Mouse (Mus musculus): ENCODE measurements around the gene Ftcd.

The Ftcd gene

DNA sequence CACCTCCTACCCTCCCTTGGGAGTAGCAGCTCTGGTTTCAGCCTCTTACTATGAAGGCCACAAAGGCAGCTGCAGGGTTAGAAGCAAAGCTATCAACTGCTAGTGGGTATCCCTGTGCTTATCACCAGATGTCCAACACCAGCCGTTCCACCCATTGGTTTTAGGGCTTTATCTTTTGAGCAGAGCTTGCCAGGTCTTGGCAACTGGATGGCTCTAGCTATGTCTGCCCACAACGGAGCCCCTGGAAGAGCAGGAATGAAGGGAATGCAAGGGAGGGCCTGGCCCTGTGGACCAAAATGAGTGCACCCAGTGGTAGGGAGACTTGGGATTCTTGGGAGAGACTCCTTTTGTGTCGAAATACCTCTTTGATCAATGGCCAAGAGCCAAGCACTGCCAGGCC, 27.2 kb downstream of the Ftcd start:
- no peak for DNase-seq (ENCODE audit: extremely low spot score, low spot score)

DNA sequence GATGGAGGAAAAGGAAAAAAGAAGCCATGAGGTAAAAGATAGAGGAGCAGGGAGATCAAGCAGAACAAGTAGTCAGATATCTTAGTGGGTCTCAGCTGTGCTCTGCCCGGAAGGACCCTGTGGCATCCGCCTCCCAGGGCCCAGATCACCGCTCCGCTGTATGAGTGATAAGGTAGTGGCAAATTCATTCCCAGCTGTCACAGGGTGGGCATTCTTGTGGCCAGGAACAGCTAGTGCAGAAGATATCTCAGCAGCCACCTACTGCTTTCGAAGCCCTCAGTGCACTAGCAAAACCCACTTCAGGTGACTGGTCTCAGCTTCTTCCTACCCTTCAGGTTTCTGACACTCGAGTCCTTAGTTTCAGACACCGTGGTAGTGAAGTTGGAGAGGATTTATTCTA, 37.0 kb downstream of the Ftcd start:
- DNase-seq (ENCODE audit: extremely low spot score, low spot score) = no peak

DNA sequence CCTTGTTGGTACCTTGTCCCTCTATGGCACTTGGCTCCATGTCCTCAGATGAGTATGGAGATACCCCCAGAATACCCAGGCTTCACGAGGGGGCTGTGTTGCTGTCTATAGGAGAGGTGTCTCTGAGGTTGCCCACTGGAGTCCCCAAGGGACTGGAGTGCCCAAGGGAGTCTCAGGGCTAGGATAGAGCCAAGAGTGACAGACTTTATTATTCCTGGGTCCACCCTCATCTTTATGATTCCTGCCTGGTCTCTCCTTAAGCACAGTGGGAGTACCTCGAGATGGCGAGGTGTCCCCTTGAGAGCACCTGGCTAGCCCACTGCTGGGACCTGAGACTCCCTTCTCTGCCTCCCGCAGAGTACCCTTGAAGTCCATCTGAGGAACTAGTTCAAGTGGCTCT, 47.0 kb downstream of the Ftcd start:
- DNase-seq (ENCODE audit: extremely low spot score, low spot score) = no peak

DNA sequence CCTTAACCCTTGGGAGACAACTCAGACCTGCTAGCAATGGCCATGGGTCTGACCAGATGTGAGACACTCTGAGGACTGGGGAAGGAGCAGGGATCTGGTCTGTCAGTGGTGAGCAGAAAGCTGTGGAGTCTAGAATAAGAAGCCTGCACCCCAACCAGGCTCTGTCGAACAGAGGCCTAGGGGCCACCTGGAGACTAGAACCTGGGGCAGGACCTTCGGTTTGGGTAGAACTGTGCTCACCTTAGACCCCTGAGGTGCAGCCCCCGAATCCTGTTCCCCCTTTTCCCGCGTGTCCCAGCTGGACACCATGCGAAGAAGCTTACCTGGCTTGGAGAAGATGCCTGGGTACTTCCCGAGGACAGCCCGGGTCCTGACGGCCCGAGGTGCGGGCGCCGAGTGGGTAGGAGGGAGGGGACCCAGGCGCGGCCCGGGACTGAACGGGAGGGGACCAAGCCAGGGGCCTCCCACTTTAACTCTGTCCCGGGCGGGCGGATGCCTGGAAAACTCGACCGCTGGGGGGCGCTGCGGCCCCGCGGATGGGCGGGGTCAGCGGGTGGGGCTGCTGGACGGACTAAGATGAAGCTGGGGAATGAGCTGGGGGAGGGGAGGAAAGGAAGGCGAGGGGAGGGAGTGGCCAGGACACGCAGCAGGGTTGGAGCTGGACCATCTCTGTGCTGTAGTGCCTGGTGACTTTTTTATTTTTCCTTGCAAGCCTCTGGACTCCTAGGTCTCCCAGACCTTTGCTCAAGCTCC, 47.7 kb downstream of the Ftcd start, which contains the start of gene Col6a2:
TSS of gene Col6a2 (minus strand) at position 703 of the 753 bp plus-strand sequence.
- peak; percentile 96 for DNase-seq (ENCODE audit: extremely low spot score, low spot score)

DNA sequence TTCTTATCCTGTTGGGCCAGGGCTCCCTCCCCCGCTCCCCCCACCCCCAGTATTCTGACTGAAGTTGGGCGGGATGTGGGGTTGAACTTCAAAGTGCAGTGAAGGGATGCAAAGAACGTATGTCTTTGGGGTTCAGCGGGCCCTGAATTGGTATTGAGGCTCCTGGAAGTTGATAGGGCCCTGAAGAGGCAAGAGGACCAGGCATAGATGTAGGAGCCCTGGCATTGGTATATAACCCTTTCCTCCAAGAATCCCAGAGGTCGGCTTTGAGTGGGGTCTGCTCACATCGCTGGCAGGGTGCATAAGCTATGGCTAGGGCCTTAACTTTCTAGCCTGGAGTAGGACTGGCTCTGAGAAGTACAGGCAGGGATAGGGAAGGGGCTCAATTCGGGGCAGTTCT, 48.3 kb downstream of the Ftcd start:
- DNase-seq (ENCODE audit: extremely low spot score, low spot score) = no peak

DNA sequence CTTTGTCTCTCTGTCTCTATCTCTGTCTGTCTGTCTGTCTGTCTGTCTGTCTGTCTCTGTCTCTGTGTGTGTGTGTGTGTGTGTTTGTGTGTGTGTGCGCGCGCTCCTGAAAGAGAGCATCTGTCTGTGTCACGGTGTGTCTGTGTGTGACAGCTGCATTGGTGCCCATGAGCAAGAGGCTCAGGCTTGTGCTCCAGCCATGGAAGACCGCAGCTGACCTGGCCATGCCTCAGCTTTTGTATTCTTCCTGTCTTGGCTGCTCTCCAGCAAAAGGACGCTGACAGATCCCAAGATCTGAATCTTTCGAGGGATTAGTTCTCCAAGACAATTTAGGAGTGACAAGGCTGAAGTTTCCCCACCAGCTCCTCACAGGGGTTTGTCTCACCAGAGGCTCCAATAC, 49.5 kb downstream of the Ftcd start:
- no peak for DNase-seq (ENCODE audit: extremely low spot score, low spot score)

DNA sequence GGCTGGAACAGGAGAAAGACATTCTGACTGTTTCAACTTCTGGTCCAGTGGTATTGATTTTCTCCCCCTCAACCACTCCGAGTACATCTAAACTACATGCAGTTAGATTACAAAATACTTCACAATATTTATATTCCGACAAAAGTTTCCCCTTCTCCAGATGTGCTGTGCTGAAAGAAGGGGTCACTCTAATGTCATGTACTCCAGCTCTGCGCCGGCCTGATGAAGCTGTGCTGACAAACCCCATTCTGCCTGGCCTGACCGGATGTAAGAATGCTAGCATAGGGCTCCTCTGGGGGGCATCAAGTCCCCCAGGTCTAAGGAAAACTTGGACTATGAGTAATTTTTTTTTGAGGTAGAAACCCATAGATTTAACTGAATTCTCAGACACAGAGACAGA, 52.3 kb downstream of the Ftcd start:
- no peak for DNase-seq (ENCODE audit: extremely low spot score, low spot score)

DNA sequence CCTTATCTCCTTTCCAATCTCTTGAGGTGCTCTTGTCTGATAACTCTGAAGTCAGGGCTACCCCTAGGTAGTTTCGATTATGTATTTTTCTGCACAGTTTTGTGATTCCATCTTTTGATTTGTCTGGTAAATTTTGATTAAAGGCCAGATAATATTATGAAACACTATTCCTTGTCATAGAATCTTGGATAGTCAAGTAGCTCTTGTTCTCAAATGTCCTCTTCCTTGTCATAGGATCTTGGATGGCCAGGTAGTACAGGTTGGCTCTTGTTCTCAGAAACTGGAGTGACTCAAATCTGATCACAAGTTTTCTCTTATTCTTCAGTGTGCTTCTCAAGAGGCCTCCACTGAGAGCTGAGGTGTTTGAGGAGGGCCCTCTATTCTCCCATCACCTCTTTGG, 55.2 kb downstream of the Ftcd start:
- DNase-seq (ENCODE audit: extremely low spot score, low spot score) = no peak

DNA sequence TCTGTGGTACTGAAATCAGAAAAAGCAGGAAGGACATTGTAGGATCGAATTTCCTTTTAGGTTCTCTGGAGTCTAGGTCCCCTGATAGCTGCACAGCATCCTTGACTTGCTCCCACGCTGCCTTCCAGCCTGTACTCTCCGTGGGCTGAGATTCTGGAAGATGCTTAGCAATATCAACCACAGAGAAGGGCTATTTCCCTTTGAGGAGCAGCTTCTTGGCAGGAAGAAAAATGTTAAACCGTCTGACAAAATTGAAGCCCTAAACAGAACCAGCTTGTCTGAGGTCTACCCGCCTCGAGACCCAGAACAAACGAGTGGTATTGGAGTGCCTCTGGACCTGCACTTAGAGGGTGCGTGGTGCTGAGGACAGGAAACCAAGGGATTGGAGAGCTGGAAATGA, 57.2 kb downstream of the Ftcd start:
- no peak for DNase-seq (ENCODE audit: extremely low spot score, low spot score)

DNA sequence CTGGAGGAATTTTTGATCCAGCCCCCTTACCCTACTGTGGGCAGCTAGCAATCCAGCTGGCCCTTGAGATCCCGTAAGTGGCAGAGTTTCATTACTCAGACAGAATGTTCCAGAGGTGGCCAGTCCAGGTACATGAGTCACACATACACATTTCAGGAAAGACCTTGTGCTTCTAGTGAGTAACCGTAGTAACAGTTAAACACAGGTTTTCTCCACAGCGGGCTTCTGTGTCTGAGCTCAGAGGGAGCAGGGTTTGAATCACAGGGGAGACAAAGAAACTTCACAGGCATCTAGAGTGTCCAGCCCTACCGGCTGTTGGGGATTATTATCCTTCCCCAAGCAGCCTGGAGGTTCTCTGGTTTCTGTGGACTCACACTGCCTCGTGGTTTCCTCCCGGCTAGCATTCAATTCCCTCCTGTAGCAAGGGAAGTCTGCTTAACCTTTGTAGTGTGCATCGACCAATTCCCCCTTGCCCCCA, 58.7 kb downstream of the Ftcd start:
- no peak for DNase-seq (ENCODE audit: extremely low spot score, low spot score)

DNA sequence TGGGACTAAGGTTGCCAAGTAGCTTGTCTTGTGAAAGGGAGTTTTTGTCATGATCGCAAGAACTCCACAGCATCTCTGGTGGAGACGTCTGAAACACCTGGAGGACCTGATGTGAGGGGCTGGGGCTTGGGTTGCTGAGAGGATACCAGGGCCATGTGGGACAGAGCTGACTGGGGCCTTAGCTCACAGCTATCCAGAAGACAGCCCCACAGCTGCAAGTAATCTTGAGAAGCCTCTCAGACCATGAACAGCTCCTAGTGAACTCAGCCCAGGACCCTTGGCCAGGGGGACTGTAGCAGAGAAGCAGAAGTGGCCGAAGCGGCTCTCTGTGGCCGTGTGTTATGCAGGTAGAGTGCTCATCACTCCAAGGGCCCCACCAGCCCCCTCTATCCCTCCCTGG, 59.1 kb downstream of the Ftcd start:
- DNase-seq (ENCODE audit: extremely low spot score, low spot score) = no peak

DNA sequence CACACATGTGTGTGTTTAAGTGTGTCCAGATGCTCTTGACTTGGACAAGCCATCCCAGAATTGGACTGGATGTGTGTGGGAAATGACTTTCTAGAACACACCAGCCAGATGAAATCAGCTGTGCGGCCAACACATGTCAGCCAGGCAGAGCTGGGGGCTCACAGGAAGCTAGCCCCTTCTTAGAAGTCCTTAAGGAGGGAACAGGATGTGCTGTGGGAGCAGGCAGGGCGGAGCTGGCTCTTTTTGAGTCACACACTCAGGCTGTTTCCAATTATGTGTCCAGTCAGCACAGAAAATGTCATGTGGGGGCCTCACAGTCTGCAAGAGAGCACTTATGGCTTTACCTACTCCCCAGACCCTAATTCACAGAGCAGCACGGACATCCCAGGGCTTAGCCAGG, 60.6 kb downstream of the Ftcd start:
- DNase-seq (ENCODE audit: extremely low spot score, low spot score) = no peak

DNA sequence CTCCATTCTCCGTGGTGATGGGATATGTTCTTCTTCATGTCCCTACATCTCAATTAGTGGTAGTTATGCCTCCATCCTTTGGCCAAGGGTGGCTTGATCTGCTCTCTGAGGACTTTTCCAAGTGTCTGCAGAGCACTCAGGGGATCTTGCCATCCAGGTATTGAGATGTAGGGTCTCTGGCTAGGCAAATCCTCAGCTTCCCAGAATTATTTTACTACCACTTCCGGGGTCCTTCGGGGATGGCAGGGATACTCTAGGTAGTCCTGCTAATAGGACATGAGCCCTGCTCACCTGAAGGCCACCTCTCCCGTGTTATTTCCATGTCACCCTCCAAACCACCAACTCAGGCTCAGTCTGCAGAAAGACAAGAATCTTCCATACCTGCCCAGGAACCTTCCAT, 61.2 kb downstream of the Ftcd start:
- no peak for DNase-seq (ENCODE audit: extremely low spot score, low spot score)

Measured in neural tube, embryonic 10.5 days (tissue).